11 mouse cellular contexts compared by ENCODE assay signal in the genomic region with DNA sequence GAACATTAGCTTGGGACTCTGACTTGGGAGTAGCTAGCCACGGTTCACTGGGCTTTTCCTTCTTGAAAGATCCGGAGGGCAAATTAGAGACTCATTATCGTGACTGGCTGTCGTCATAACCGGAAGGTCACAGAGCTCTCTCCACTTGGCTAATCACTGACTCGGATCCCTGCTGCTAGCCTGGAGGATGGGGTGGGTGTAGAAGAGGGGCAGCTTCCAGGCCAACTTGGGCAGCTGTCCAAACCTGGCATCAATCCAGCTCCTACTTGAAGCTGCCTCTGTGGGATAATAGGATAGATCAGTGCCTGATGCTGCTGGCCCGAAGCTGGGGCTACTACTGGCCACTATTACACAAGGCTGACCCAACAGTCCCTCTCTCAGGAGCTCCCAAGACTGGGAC. TPM values are rescaled to one million over a fixed set of nuclear protein-coding genes. Genes with fewer than 3 reads are reported as not detected.
DNase-seq lines count a peak whose midpoint lies in the region; ATAC-seq and TF ChIP-seq lines count a peak whose summit lies in the region.
"Had no signal": no experiment of that assay in that cellular context is flagged by ENCODE, and none has a peak within 500 bp of the region (broad histone marks: within the 10 kb centered on the region; RNA-seq: fewer than 3 reads in every experiment).

No protein-coding gene starts in this region.

- no peak overlapping the region for H3K4me3 ChIP-seq in lung, embryonic 14.5 days (ENCODE audit: low read depth, low read length)
- H3K4me3 ChIP-seq in lung, adult 2 months (replicated peaks; ENCODE audit: extremely low read depth, low read depth, low read length) = no peak overlapping the region
- no peak overlapping the region for H3K4me3 ChIP-seq in heart, embryonic 15.5 days
- H3K4me3 ChIP-seq in neural tube, embryonic 15.5 days (replicated peaks) = no peak overlapping the region
- H3K4me3 ChIP-seq: erythroblast, embryonic 14.5 days; neural tube, embryonic 12.5 days had no signal

- 49% methylated on average over 7 of the region's 7 CpGs for WGBS in lung, embryonic 14.5 days
- WGBS in lung, adult 2 months = 43% methylated on average over 7 of the region's 7 CpGs
- WGBS in heart, embryonic 15.5 days = 30% methylated on average over 7 of the region's 7 CpGs
- WGBS in neural tube, embryonic 15.5 days = 49% methylated on average over 7 of the region's 7 CpGs

- TF ChIP-seq CTCF in lung, embryonic 14.5 days (IDR thresholded peaks at IDR 0.05; ENCODE audit: low read depth) = no peak
- no peak for TF ChIP-seq CTCF in lung, adult 2 months (IDR thresholded peaks at IDR 0.05; ENCODE audit: insufficient read depth, low read length)

- 0 out of 2 replicates have a peak, but pooled peaks cover 4% of the 10 kb centered on the region for H3K9me3 ChIP-seq in lung, embryonic 14.5 days (ENCODE audit: low read depth, low read length)
- no peaks in the 10 kb centered on the region for H3K9me3 ChIP-seq in heart, embryonic 15.5 days (replicated peaks)
- H3K9me3 ChIP-seq in neural tube, embryonic 15.5 days (replicated peaks) = no peaks in the 10 kb centered on the region

- no peaks in the 10 kb centered on the region for H3K4me1 ChIP-seq in lung, embryonic 14.5 days (ENCODE audit: insufficient read depth)
- no peaks in the 10 kb centered on the region for H3K4me1 ChIP-seq in lung, adult 2 months (ENCODE audit: control insufficient read depth, insufficient read depth, low read length)
- H3K4me1 ChIP-seq in heart, embryonic 15.5 days (replicated peaks) = peaks cover 7% of the 10 kb centered on the region
- H3K4me1 ChIP-seq in neural tube, embryonic 15.5 days = no peaks in the 10 kb centered on the region
- H3K4me1 ChIP-seq: neural tube, embryonic 12.5 days had no signal

- H3K9ac ChIP-seq in lung, embryonic 14.5 days = no peak overlapping the region
- H3K9ac ChIP-seq in heart, embryonic 15.5 days = no peak overlapping the region
- H3K9ac ChIP-seq in neural tube, embryonic 15.5 days (replicated peaks) = no peak overlapping the region
- H3K9ac ChIP-seq: neural tube, embryonic 12.5 days had no signal

- H3K4me2 ChIP-seq in lung, embryonic 14.5 days = no peak overlapping the region
- no peak overlapping the region for H3K4me2 ChIP-seq in heart, embryonic 15.5 days
- H3K4me2 ChIP-seq in neural tube, embryonic 15.5 days = no peak overlapping the region
- H3K4me2 ChIP-seq: neural tube, embryonic 12.5 days had no signal

- no peak for TF ChIP-seq POLR2A in lung, adult 2 months (IDR thresholded peaks at IDR 0.05; ENCODE audit: borderline replicate concordance, extremely low read depth, low read depth, low read length)

- no peaks in the 10 kb centered on the region for H3K36me3 ChIP-seq in lung, embryonic 14.5 days (ENCODE audit: insufficient read depth)
- H3K36me3 ChIP-seq in heart, embryonic 15.5 days = no peaks in the 10 kb centered on the region; the same call in 1 of the 2 replicates
- H3K36me3 ChIP-seq in neural tube, embryonic 15.5 days = no peaks in the 10 kb centered on the region
- H3K36me3 ChIP-seq: neural tube, embryonic 12.5 days had no signal

- ATAC-seq in lung, embryonic 14.5 days (ENCODE audit: insufficient read depth) = no peak
- ATAC-seq in heart, embryonic 15.5 days (replicated peaks; ENCODE audit: insufficient number of reproducible peaks, insufficient read depth, low FRiP score, low read depth) = peak; percentile 47; the same call in 1 of the 2 replicates
- no peak for ATAC-seq in neural tube, embryonic 15.5 days (ENCODE audit: low FRiP score)

- H3K27me3 ChIP-seq in lung, embryonic 14.5 days (ENCODE audit: insufficient read depth, low read length) = no peaks in the 10 kb centered on the region
- no peaks in the 10 kb centered on the region for H3K27me3 ChIP-seq in heart, embryonic 15.5 days
- H3K27me3 ChIP-seq in neural tube, embryonic 15.5 days (replicated peaks) = no peaks in the 10 kb centered on the region
- H3K27me3 ChIP-seq: neural tube, embryonic 12.5 days had no signal

- DNase-seq in lung, embryonic 14.5 days = peak; percentile 80
- DNase-seq in lung, adult 2 months = no peak
- DNase-seq in cerebellum, adult 9-10 months = peak; percentile 28
- DNase-seq in layer of hippocampus, postnatal 10 days (ENCODE audit: low spot score in 2 of 2) = peak; percentile 67 to 75
- DNase-seq in testis, postnatal 10 days (ENCODE audit: low spot score) = peak; percentile 78
- no peak for DNase-seq in urinary bladder, postnatal 10 days (ENCODE audit: low spot score)

- no peak overlapping the region for H3K27ac ChIP-seq in lung, embryonic 14.5 days (ENCODE audit: low read depth)
- H3K27ac ChIP-seq in heart, embryonic 15.5 days = no peak overlapping the region
- no peak overlapping the region for H3K27ac ChIP-seq in neural tube, embryonic 15.5 days (replicated peaks)
- H3K27ac ChIP-seq: neural tube, embryonic 12.5 days had no signal

RNA-seq across cellular contexts. Expression of gene Vash2, which starts 16.5 kb away (rescaled TPM):
- 38.1 and 40.6 TPM in 2 replicates for polyA plus RNA-seq in lung, embryonic 14.5 days (2014; fragmentation: Nextera tagmentation; extraction: Ambion mirVana)
- 0.51 and 1.5 TPM in 2 replicates for polyA plus RNA-seq in lung, adult 2 months (2012; rRNA removed)
- 44.5 and 45.9 TPM in 2 replicates for polyA plus RNA-seq in heart, embryonic 15.5 days (2015; fragmentation: Nextera tagmentation; extraction: Ambion mirVana)
- 10 to 100 TPM; 14.9 to 15.2 TPM for total RNA-seq in layer of hippocampus, postnatal 10 days (2021)
- 73.4 and 86.4 TPM in 2 replicates for polyA plus RNA-seq in neural tube, embryonic 15.5 days (2015; fragmentation: Nextera tagmentation; extraction: Ambion mirVana)

RNA-seq across cellular contexts. Expression of gene Flvcr1, which starts 30.4 kb away (rescaled TPM):
- polyA plus RNA-seq in lung, embryonic 14.5 days (2014; fragmentation: Nextera tagmentation; extraction: Ambion mirVana) = 8.4 and 9.9 TPM in 2 replicates
- polyA plus RNA-seq in lung, adult 2 months (2012; rRNA removed) = 19.9 and 26.1 TPM in 2 replicates
- polyA plus RNA-seq in heart, embryonic 15.5 days (2015; fragmentation: Nextera tagmentation; extraction: Ambion mirVana) = 2.6 and 3.4 TPM in 2 replicates
- total RNA-seq in layer of hippocampus, postnatal 10 days (2021) = 10 to 100 TPM; 20.1 to 26.2 TPM
- 7.5 and 8.1 TPM in 2 replicates for polyA plus RNA-seq in neural tube, embryonic 15.5 days (2015; fragmentation: Nextera tagmentation; extraction: Ambion mirVana)

RNA-seq across cellular contexts. Expression of gene Spata45, which starts 40.9 kb away (rescaled TPM):
- not detected in 2 replicates for polyA plus RNA-seq in lung, embryonic 14.5 days (2014; fragmentation: Nextera tagmentation; extraction: Ambion mirVana)
- polyA plus RNA-seq in lung, adult 2 months (2012; rRNA removed) = not detected in 2 replicates
- polyA plus RNA-seq in heart, embryonic 15.5 days (2015; fragmentation: Nextera tagmentation; extraction: Ambion mirVana) = not detected in 2 replicates
- not detected for total RNA-seq in layer of hippocampus, postnatal 10 days (2021)
- not detected in 2 replicates for polyA plus RNA-seq in neural tube, embryonic 15.5 days (2015; fragmentation: Nextera tagmentation; extraction: Ambion mirVana)
- total RNA-seq: left cerebral cortex, postnatal 36 days had no signal
- polyA plus RNA-seq: erythroblast, embryonic 14.5 days had no signal

Comparison
In these comparisons a context has a peak if more than half of its experiments do, and no peak if none do; other contexts are left out.
1. DNase-seq: peak in lung, embryonic 14.5 days (single experiment), cerebellum, adult 9-10 months (single experiment), layer of hippocampus, postnatal 10 days (2 of 2) and testis, postnatal 10 days (single experiment); none in lung, adult 2 months (single experiment) and urinary bladder, postnatal 10 days (single experiment).
2. RNA of gene Vash2, which starts 16.5 kb away (polyA plus RNA-seq): 73.4 to 86.4 TPM in neural tube, embryonic 15.5 days, 44.5 to 45.9 TPM in heart, embryonic 15.5 days and 38.1 to 40.6 TPM in lung, embryonic 14.5 days; 0.51 to 1.5 TPM in lung, adult 2 months; every median in the first group is over 10 times any median in the second.